Mouse (Mus musculus) erythroblast, embryonic 14.5 days (primary cell): ENCODE results near the gene Adh6b. TPM values are rescaled to one million over a fixed set of nuclear protein-coding genes. Genes with fewer than 3 reads are reported as not detected.

Experiments used
- H3K27me3 ChIP-seq: 2 replicates; pipeline ENCODE4 v1.6.1; 2012; ENCODE audit warnings: inconsistent platforms; ENCODE audit not compliant: control insufficient read depth
- H3K36me3 ChIP-seq: 2 replicates; pipeline ENCODE4 v1.6.1; 2012; ENCODE audit warnings: mild to moderate bottlenecking, inconsistent platforms; ENCODE audit not compliant: control insufficient read depth
- H3K4me1 ChIP-seq: 2 replicates; pipeline ENCODE4 v1.6.1; 2012; ENCODE audit warnings: inconsistent platforms; ENCODE audit not compliant: control insufficient read depth
- H3K4me3 ChIP-seq: replicated peaks from 2 replicates; pipeline ENCODE3; 2012; ENCODE audit warnings: moderate library complexity, mild to moderate bottlenecking, inconsistent platforms
- H3K9me3 ChIP-seq: 2 replicates; pipeline ENCODE4 v1.6.1; 2012; ENCODE audit warnings: low read length, inconsistent platforms, mixed read lengths; ENCODE audit not compliant: control insufficient read depth
- GATA1 ChIP-seq: IDR thresholded peaks from 2 replicates; pipeline ENCODE4 v1.6.1; 2012; ENCODE audit warnings: low read length, inconsistent platforms, mixed read lengths
- TAL1 ChIP-seq: IDR thresholded peaks from 3 replicates; pipeline ENCODE4 v1.6.1; 2012; ENCODE audit warnings: low read length, inconsistent platforms, mixed read lengths
- polyA plus RNA-seq: library from polyadenylated mRNA; stranded (reverse); fragments of >175 nt; gene quantifications from 2 replicates; pipeline ENCODE4 v1.2.3, GENCODE M21; 2012

Gene Adh6b
- polyA plus RNA-seq, 1 experiment, result not detected

DNA sequence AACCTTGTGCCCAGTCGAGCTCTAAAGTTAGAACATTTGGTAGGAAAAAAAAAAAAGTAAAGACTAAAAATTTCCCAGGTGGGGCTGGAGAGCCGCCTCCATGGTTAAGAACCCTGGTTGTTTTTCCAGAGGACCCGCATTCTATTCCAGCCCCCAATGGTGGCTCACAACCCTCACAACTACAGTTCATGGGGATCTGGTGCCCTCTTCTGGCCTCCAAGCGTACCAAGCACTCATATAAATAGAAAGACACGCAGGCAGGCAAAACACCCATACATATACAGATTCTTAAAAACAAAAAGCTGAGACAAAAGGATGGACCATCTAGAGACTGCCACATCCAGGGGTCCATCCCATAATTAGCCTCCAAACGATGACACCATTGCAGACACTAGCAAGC, 30.6 kb upstream of the Adh6b start:
- Histone ChIP-seq H3K4me1 (no peaks in the 10 kb centered on the region), H3K27me3 (no peaks in the 10 kb centered on the region), H3K36me3 (no peaks in the 10 kb centered on the region), H3K9me3 (no peaks in the 10 kb centered on the region), H3K4me3 (no peak overlapping the region)
- no peak for TF ChIP-seq TAL1
- no peak for TF ChIP-seq GATA1

DNA sequence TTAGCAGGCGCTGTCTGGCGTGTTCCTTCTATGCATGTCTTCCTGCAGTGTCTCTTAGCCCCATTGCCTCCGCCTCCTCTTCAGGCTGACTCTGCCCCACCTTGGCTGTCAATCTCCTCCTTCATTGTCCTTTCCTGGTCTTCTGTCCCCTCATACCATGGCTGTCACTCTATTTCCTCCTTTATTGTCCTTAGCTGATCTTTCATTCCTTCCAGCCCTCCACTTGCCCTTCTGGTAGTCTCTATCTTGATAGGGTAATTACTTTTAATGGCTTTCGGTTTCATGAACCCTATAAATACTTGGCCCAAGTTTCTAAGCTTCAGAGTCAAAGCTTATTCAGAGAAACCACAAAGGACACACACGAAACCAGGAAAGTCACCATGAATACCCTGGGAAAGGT, 28.6 kb upstream of the Adh6b start, which contains the start of gene Adh6a:
Gene Adh6a (plus strand): TSS at position 322 of the 400 bp plus-strand sequence.
- Histone ChIP-seq H3K36me3 (no peaks in the 10 kb centered on the region), H3K4me1 (no peaks in the 10 kb centered on the region), H3K9me3 (no peaks in the 10 kb centered on the region), H3K27me3 (no peaks in the 10 kb centered on the region), H3K4me3 (no peak within 1 kb of the TSS)
- no peak for TF ChIP-seq TAL1

DNA sequence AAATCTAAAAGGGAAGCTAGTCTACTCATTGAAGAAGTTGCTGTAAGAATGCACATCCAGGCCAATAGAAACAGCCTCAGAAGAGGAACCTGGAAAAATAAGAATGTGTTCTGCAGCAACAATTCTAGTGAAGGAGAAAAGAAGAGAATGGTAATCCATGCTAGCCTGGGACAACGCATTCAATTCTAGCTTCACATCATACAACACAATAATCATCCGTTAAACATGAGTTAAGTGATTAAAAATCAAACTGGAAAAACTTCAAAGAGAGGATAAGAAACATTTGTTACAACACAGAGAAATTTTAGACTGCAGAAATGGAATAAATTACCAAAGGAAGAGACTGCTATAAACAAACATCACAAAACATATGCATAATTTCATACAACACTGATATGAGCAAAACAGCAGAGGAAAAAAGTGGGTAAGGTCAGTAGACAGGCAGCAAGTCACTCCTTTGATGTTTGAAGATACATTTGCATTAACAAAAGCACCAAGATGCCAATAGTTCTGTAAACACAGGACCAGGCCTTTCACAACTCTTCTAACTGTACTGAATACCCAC, 24.6 kb upstream of the Adh6b start:
- Histone ChIP-seq H3K9me3 (no peaks in the 10 kb centered on the region), H3K4me3 (no peak overlapping the region), H3K36me3 (no peaks in the 10 kb centered on the region), H3K27me3 (no peaks in the 10 kb centered on the region), H3K4me1 (no peaks in the 10 kb centered on the region)
- TF ChIP-seq GATA1, result no peak

DNA sequence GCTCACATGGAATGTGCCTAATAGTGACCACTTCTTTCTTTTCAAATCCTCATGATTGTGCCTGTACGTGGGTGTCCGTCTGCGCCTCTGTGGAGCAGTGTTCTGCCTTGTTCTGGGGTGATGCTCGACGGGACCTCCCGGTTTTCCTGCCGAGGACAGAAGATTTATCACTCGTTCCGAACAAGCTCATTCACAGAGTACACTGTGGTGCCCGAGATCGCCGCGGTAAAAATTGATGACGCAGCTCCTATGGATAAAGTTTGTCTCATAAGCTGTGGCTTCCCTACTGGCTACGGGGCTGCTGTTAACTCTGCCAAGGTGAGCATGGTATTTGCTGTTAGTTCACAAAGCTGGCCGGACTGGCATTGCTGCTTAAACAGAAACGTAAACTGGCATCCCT, 16.6 kb upstream of the Adh6b start:
- H3K9me3 ChIP-seq, result peaks cover 2% of the 10 kb centered on the region
- no peaks in the 10 kb centered on the region for H3K36me3 ChIP-seq
- no peaks in the 10 kb centered on the region for H3K27me3 ChIP-seq
- H3K4me3 ChIP-seq, result no peak overlapping the region
- no peak for TF ChIP-seq TAL1
- TF ChIP-seq GATA1, result no peak
- no peaks in the 10 kb centered on the region for H3K4me1 ChIP-seq

DNA sequence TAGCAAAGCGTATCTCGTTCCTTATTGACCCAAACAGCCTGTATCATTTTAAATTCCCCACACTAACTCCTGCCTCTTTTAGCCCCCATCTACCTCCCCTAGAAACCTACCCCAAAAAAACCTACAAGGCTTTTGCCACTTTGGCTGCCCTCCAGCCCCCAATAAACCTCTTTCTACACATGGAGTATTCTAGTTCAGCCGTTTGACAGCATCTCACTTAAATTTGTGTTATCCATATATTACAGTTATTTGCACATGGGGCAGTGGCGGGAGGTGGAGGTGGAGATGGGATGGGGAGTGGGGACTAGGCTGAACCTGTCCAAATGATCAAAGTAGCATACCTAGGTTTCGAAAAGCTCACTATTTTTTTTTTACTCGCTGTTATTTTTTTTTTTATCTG, 16.1 kb upstream of the Adh6b start:
- Histone ChIP-seq H3K9me3 (peaks cover 2% of the 10 kb centered on the region), H3K4me1 (no peaks in the 10 kb centered on the region), H3K27me3 (no peaks in the 10 kb centered on the region), H3K36me3 (no peaks in the 10 kb centered on the region), H3K4me3 (no peak overlapping the region)
- TF ChIP-seq GATA1, result no peak
- no peak for TF ChIP-seq TAL1

DNA sequence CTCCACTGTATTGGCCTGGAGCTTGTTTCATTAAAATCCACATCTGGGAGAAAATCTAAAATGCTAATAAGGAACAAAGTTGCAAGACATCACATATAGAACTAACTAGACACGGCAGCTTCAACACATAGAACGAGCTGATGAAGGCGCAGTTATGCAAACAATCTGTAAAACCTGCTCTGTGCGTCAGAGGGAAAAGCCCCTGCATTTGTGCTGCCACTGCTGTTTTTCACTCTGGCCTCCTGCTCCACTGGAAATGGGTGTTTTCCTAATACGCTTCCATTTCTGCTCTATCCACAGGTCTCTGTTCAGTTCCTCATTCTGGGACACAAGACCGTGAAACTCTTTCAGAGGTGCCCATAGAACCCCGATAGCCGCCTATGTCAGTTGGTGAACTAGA, 7.7 kb upstream of the Adh6b start:
- H3K36me3 ChIP-seq, result no peaks in the 10 kb centered on the region
- H3K4me1 ChIP-seq, result no peaks in the 10 kb centered on the region; the same call in 1 of the 2 replicates
- TF ChIP-seq TAL1 (no peak), GATA1 (no peak)
- no peaks in the 10 kb centered on the region for H3K27me3 ChIP-seq
- no peak overlapping the region for H3K4me3 ChIP-seq
- H3K9me3 ChIP-seq, result no peaks in the 10 kb centered on the region

DNA sequence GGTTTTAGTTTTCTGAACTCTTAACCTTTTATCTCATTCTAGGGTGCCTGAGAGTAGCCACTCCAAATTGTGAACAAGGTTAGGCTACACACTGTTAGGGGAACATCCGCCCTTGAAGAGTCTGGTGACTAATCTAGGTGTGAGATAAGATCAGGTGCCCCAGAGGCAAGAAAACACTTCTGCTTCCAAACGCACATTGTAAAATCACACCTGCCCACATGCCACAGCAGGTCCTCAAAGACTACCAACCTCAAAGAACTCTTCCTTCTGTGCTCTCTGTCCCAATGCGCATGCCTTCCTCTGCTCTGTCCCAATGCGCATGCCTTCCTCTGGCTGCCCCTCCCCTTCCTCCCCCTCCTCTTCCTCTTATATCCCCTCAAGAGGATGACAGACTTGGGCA, 7.3 kb upstream of the Adh6b start:
- H3K4me1 ChIP-seq, result no peaks in the 10 kb centered on the region; the same call in 1 of the 2 replicates
- no peaks in the 10 kb centered on the region for H3K36me3 ChIP-seq
- no peak for TF ChIP-seq GATA1
- no peak for TF ChIP-seq TAL1
- no peaks in the 10 kb centered on the region for H3K9me3 ChIP-seq
- H3K27me3 ChIP-seq, result no peaks in the 10 kb centered on the region
- H3K4me3 ChIP-seq, result no peak overlapping the region

DNA sequence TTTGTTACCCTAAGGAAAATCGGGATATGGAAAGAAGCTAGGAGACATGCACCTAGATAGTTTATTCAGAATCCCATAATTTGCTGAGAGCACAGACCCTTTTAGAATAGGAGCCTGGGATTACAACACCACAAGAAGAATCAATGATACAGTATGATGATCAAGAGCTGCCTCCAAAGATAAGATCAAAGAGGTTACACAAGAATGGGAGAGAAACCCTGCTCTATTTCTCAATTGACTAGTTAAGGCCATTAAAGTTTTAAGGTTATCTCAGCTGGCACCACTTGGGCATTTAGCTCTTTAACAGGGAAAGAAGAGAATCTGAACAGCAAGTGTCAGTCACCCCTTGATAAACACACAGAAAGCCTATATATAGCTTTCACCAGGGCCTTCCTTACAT, 6.0 kb upstream of the Adh6b start:
- H3K9me3 ChIP-seq, result no peaks in the 10 kb centered on the region
- H3K4me1 ChIP-seq, result no peaks in the 10 kb centered on the region; the same call in 1 of the 2 replicates
- H3K27me3 ChIP-seq, result no peaks in the 10 kb centered on the region
- H3K4me3 ChIP-seq, result no peak overlapping the region
- H3K36me3 ChIP-seq, result no peaks in the 10 kb centered on the region
- no peak for TF ChIP-seq TAL1
- TF ChIP-seq GATA1, result no peak

DNA sequence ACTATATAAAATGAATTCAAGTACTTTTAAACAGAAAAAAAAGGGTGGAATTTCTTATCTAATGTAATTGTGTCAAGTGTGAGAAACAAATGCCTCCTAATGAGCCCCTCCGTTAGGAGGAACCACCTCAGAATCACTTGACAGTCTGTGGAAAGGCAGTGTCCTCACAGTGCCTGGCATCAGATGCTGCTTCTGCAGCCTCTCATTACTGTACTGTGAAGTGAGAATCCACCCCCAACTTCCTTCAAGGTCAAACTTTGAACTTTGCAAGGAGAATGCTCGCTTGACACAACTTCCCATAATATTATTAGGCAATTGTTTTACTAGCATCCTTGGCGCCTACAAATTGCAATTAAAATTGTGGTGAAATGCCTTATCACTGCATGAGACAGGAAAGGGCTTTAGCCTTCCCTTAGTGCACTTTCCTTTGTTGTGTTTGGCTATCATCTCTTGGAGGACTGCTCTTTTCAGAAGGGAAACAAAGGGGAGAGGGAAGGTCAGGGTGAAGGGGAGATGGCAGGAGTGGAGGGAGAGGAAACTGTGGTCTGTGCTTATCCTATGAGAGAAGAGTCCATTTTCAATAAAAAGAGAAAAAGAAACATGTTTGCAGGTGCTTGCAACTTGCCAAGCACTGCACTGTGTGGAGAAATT, 5.3 kb upstream of the Adh6b start:
- Histone ChIP-seq H3K36me3 (no peaks in the 10 kb centered on the region), H3K4me1 (no peaks in the 10 kb centered on the region; the same call in 1 of the 2 replicates), H3K9me3 (no peaks in the 10 kb centered on the region), H3K27me3 (no peaks in the 10 kb centered on the region), H3K4me3 (no peak overlapping the region)
- TF ChIP-seq TAL1 (no peak), GATA1 (no peak)

DNA sequence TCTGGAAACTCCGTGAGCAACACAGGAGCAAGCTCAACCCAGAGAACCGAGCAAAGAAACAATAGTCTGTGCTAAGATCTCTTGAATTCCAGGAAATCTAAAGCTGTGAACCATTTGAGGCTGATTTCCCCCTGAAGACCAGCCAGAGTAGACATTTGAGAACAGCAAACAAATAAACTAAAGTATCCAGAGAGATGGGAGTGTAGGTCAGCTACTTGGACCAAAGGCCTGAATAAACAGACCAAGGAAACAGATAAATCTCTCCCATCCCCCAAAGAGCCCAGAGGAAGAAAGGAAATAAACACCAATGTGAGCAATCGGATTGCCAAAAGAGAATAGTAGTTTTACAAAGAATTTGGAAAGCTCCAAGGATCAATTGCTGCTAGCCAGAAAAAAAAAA, 5.5 kb downstream of the Adh6b start:
- Histone ChIP-seq H3K27me3 (no peaks in the 10 kb centered on the region), H3K9me3 (no peaks in the 10 kb centered on the region), H3K36me3 (no peaks in the 10 kb centered on the region), H3K4me3 (no peak overlapping the region), H3K4me1 (no peaks in the 10 kb centered on the region)
- TF ChIP-seq GATA1 (no peak), TAL1 (no peak)
